Mouse (Mus musculus) MEL (cell line): ENCODE data around the gene Gsk3a. TPM values are rescaled to one million over a fixed set of nuclear protein-coding genes. Genes with fewer than 3 reads are reported as not detected.

Source experiments
- DNase-seq: peaks from one replicate; pipeline ENCODE4 v3.0.0; 2011; ENCODE audit warnings: low read depth, low spot score
- H3K27ac ChIP-seq: 2 replicates; pipeline ENCODE4 v1.5.1; 2012; ENCODE audit warnings: low read depth, mild to moderate bottlenecking, control low read depth, low read length, moderate library complexity; ENCODE audit not compliant: control insufficient read depth
- H3K27me3 ChIP-seq, 2 experiments: fragments of 150-350 bp in 1 of 2; sonication (generic) in 1 of 2; 2 replicates each; pipeline ENCODE4 v1.6.1; 2012; ENCODE audit warnings: low read length in 2 of 2, mild to moderate bottlenecking in 2 of 2, improper control_type of control experiment in 1 of 2, moderate library complexity in 1 of 2; ENCODE audit not compliant: insufficient read depth in 2 of 2, control insufficient read depth in 1 of 2
- H3K36me3 ChIP-seq, 2 experiments: 2 replicates each; pipeline ENCODE4 v1.6.1; 2012 to 2014; ENCODE audit warnings: low read length in 2 of 2, improper control_type of control experiment in 1 of 2, inconsistent platforms in 1 of 2, mild to moderate bottlenecking in 1 of 2; ENCODE audit not compliant: insufficient read depth in 2 of 2, control insufficient read depth in 1 of 2
- H3K4me1 ChIP-seq, 2 experiments: fragments of 150-350 bp in 1 of 2; sonication (generic) in 1 of 2; 2 replicates each; pipeline ENCODE4 v1.6.1; 2012; ENCODE audit warnings: low read length in 2 of 2, improper control_type of control experiment in 1 of 2, mild to moderate bottlenecking in 1 of 2; ENCODE audit not compliant: insufficient read depth in 2 of 2, control insufficient read depth in 1 of 2
- H3K4me3 ChIP-seq, 2 experiments: fragments of 150-350 bp in 1 of 2; sonication (generic) in 1 of 2; 2 replicates each; pipeline ENCODE4 v1.5.1; 2012; ENCODE audit warnings: low read depth in 2 of 2, low read length in 2 of 2, mild to moderate bottlenecking in 2 of 2, moderate library complexity in 2 of 2, control low read depth in 1 of 2, improper control_type of control experiment in 1 of 2; ENCODE audit not compliant: control insufficient read depth in 1 of 2, insufficient read depth in 1 of 2
- H3K79me2 ChIP-seq: 2 replicates; pipeline ENCODE4 v1.6.1; 2012; ENCODE audit warnings: mild to moderate bottlenecking, low read length, moderate library complexity; ENCODE audit not compliant: control insufficient read depth, poor library complexity, insufficient read depth
- H3K9ac ChIP-seq: 2 replicates; pipeline ENCODE4 v1.6.1; 2012; ENCODE audit warnings: low read depth, mild to moderate bottlenecking, control low read depth, low read length, moderate library complexity; ENCODE audit not compliant: control insufficient read depth, poor library complexity, severe bottlenecking
- H3K9me3 ChIP-seq: fragments of 150-350 bp; sonication (generic); replicated peaks from 2 replicates; pipeline ENCODE4 v1.6.1; 2012; ENCODE audit warnings: mild to moderate bottlenecking, low read length, improper control_type of control experiment, moderate library complexity; ENCODE audit not compliant: insufficient read depth
- BHLHE40 ChIP-seq: IDR thresholded peaks from 2 replicates; pipeline ENCODE4 v1.6.1; 2012; ENCODE audit warnings: low read depth, mild to moderate bottlenecking, inconsistent platforms, low read length, improper control_type of control experiment, borderline replicate concordance
- CHD2 ChIP-seq: IDR thresholded peaks from 2 replicates; pipeline ENCODE4 v1.6.1; 2011; ENCODE audit warnings: low read length, improper control_type of control experiment
- CTCF ChIP-seq, 3 experiments: IDR thresholded peaks in 2 of 3; conservative IDR thresholded peaks in 1 of 3; 2 replicates each; pipeline ENCODE4 v1.5.1; 2011 to 2012; ENCODE audit warnings: low read length in 3 of 3, low read depth in 2 of 3, mild to moderate bottlenecking in 2 of 3, improper control_type of control experiment in 1 of 3, inconsistent platforms in 1 of 3, mixed read lengths in 1 of 3, moderate library complexity in 1 of 3; ENCODE audit not compliant: control insufficient read depth in 1 of 3, insufficient read depth in 1 of 3, poor library complexity in 1 of 3, severe bottlenecking in 1 of 3
- ETS1 ChIP-seq: IDR thresholded peaks from 2 replicates; pipeline ENCODE4 v1.6.1; 2012; ENCODE audit warnings: low read depth, mild to moderate bottlenecking, inconsistent platforms, low read length, improper control_type of control experiment, moderate library complexity
- GABPA ChIP-seq: IDR thresholded peaks from 2 replicates; pipeline ENCODE4 v1.6.1; 2012; ENCODE audit warnings: low read depth, mild to moderate bottlenecking, inconsistent platforms, low read length, improper control_type of control experiment, moderate library complexity
- GATA1 ChIP-seq: IDR thresholded peaks from 2 replicates; pipeline ENCODE4 v1.6.1; 2011; ENCODE audit warnings: low read depth, low read length, improper control_type of control experiment
- HCFC1 ChIP-seq: IDR thresholded peaks from 2 replicates; pipeline ENCODE4 v1.6.1; 2012; ENCODE audit warnings: low read depth, mild to moderate bottlenecking, inconsistent platforms, low read length, improper control_type of control experiment, moderate library complexity
- JUND ChIP-seq: IDR thresholded peaks from 2 replicates; pipeline ENCODE4 v1.6.1; 2011; ENCODE audit warnings: low read depth, mild to moderate bottlenecking, improper control_type of control experiment, low read length
- KAT2A ChIP-seq: conservative IDR thresholded peaks from 2 replicates; pipeline ENCODE4 v1.6.1; 2012; ENCODE audit warnings: low read depth, low read length, improper control_type of control experiment, inconsistent platforms
- MAX ChIP-seq: IDR thresholded peaks from 2 replicates; pipeline ENCODE4 v1.6.1; 2011; ENCODE audit warnings: low read length, improper control_type of control experiment
- NELFE ChIP-seq: IDR thresholded peaks from 2 replicates; pipeline ENCODE4 v1.6.1; 2011; ENCODE audit warnings: low read depth, low read length, improper control_type of control experiment
- NRF1 ChIP-seq: IDR thresholded peaks from 2 replicates; pipeline ENCODE4 v1.6.1; 2014; ENCODE audit warnings: low read depth, mild to moderate bottlenecking, inconsistent platforms, low read length, improper control_type of control experiment, moderate library complexity; ENCODE audit not compliant: poor library complexity, insufficient read depth, severe bottlenecking
- POLR2A ChIP-seq, 2 experiments: IDR thresholded peaks; 2 replicates each; pipeline ENCODE4 v1.6.1; 2011 to 2012; ENCODE audit warnings: low read length in 2 of 2, mild to moderate bottlenecking in 2 of 2, control low read depth in 1 of 2, improper control_type of control experiment in 1 of 2, low read depth in 1 of 2, moderate library complexity in 1 of 2; ENCODE audit not compliant: control insufficient read depth in 1 of 2, insufficient read depth in 1 of 2, poor library complexity in 1 of 2
- SMC3 ChIP-seq: IDR thresholded peaks from 2 replicates; pipeline ENCODE4 v1.6.1; 2011; ENCODE audit warnings: low read depth, low read length, improper control_type of control experiment
- TCF12 ChIP-seq: IDR thresholded peaks from 2 replicates; pipeline ENCODE4 v1.6.1; 2014; ENCODE audit warnings: low read depth, mild to moderate bottlenecking, inconsistent platforms, low read length, improper control_type of control experiment, moderate library complexity
- UBTF ChIP-seq: IDR thresholded peaks from 2 replicates; pipeline ENCODE4 v1.6.1; 2012; ENCODE audit warnings: low read depth, mild to moderate bottlenecking, inconsistent platforms, low read length, improper control_type of control experiment, moderate library complexity, borderline replicate concordance; ENCODE audit not compliant: insufficient read depth
- USF1 ChIP-seq: IDR thresholded peaks from 2 replicates; pipeline ENCODE4 v1.6.1; 2014; ENCODE audit warnings: low read depth, mild to moderate bottlenecking, inconsistent platforms, low read length, improper control_type of control experiment, moderate library complexity
- ZC3H11A ChIP-seq: IDR thresholded peaks from 2 replicates; pipeline ENCODE4 v1.6.1; 2012; ENCODE audit warnings: low read depth, mild to moderate bottlenecking, inconsistent platforms, low read length, improper control_type of control experiment
- ZKSCAN1 ChIP-seq: IDR thresholded peaks from 2 replicates; pipeline ENCODE4 v1.6.1; 2012; ENCODE audit warnings: low read depth, mild to moderate bottlenecking, inconsistent platforms, low read length, improper control_type of control experiment, moderate library complexity
- ZNF384 ChIP-seq: IDR thresholded peaks from 2 replicates; pipeline ENCODE4 v1.6.1; 2012; ENCODE audit warnings: low read depth, mild to moderate bottlenecking, inconsistent platforms, low read length, improper control_type of control experiment
- polyA plus RNA-seq, 2 experiments: library from polyadenylated mRNA; stranded (reverse) in 1 of 2; unstranded in 1 of 2; fragments of >175 nt in 1 of 2; fragments of >200 nt in 1 of 2; gene quantifications; 2 replicates each; pipeline versions ENCODE4 v1.2.1 to v1.2.4; 2012; ENCODE audit warnings: low replicate concordance in 2 of 2, low read depth in 1 of 2; ENCODE audit not compliant: insufficient read length in 2 of 2, insufficient read depth in 1 of 2, missing spikeins in 1 of 2
- total RNA-seq: library from RNA; depleted of rRNA; stranded (reverse); fragments of 300-350 nt; gene quantifications from 2 replicates; pipeline ENCODE4 v1.2.3, GENCODE M21; 2012

Gene Gsk3a
- total and polyA plus RNA-seq, 3 experiments = 59.8 to 149 (median 86.6) TPM

DNA sequence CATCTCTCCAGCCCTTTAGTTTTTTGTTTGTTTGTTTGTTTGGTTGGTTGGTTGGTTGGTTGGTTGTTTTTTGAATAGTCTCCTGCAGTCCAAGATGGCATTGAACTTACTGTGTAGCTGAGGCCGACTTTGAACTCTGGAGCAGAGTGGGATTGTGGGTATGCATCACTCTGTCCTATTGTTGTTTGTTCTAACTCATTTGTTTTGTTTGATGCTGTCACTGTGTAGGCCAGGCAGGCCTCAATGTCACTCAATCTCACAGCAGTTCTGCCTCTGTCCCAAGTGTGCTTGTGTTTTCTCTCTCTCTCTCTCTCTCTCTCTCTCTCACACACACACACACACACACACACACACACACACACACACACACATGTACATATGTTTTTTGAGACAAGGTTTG is 24.2 kb upstream of the Gsk3a start:
- Histone ChIP-seq H3K9me3 (no peaks in the 10 kb centered on the region), H3K4me3 (no peak overlapping the region), H3K27ac (no peak overlapping the region), H3K4me1 (peaks cover 6 to 12% of the 10 kb centered on the region in 2 experiments; a peak in 3 of 4 replicates), H3K36me3 (peaks cover 0 to 9% of the 10 kb centered on the region in 2 experiments; a peak in 2 of 4 replicates), H3K9ac (no peak overlapping the region), H3K79me2 (no peaks in the 10 kb centered on the region), H3K27me3 (no peaks in the 10 kb centered on the region)
- DNase-seq = no peak
- TF ChIP-seq ZC3H11A = no peak
- TF ChIP-seq SMC3 = no peak
- TF ChIP-seq CTCF (IDR thresholded peaks at IDR 0.05 in 2 of 3, conservative IDR thresholded peaks at IDR 0.05 in 1 of 3; ENCODE audit: control insufficient read depth in 1 of 3, insufficient read depth in 1 of 3, low read depth in 2 of 3, low read length in 3 of 3, poor library complexity in 1 of 3, severe bottlenecking in 1 of 3) = no peak
- no peak for TF ChIP-seq GABPA
- TF ChIP-seq MAX = no peak
- TF ChIP-seq BHLHE40 = no peak
- no peak for TF ChIP-seq USF1
- TF ChIP-seq NELFE = no peak
- no peak for TF ChIP-seq UBTF
- no peak for TF ChIP-seq POLR2A (IDR thresholded peaks at IDR 0.05; ENCODE audit: control insufficient read depth in 1 of 2, insufficient read depth in 1 of 2, low read depth in 1 of 2, low read length in 2 of 2, poor library complexity in 1 of 2)
- no peak for TF ChIP-seq ZNF384
- TF ChIP-seq GATA1 = no peak
- TF ChIP-seq ZKSCAN1 = no peak
- no peak for TF ChIP-seq JUND
- TF ChIP-seq KAT2A = no peak
- TF ChIP-seq HCFC1 = no peak
- TF ChIP-seq CHD2 = no peak
- TF ChIP-seq NRF1 = no peak
- TF ChIP-seq TCF12 = no peak

DNA sequence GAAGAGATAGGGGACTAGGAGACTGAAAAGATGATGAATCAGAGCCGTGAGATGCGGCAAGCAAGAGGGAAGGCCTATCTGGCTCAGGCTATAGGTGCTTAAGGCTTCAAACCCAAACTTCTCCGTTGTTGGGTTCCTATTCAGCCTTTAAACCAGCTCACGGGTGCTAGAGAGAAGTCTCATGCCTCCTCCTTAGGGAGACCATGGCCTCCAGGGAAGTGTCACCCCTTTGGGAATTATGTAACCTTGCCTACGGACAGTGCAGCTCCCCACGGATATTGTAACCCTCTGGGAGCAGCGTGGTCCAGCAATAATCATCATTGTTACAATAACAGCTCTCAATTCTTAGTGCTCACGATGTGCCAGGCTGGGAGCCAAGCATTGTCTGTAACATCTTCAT is 14.2 kb upstream of the Gsk3a start:
- Histone ChIP-seq H3K27ac (no peak overlapping the region), H3K36me3 (peaks cover 0 to 2% of the 10 kb centered on the region in 2 experiments; a peak in 2 of 4 replicates), H3K9ac (peak overlapping the region; percentile 73), H3K4me1 (peaks cover 0 to 7% of the 10 kb centered on the region in 2 experiments; a peak in 3 of 4 replicates), H3K4me3 (peak overlapping the region; percentile 58 to 99), H3K27me3 (no peaks in the 10 kb centered on the region), H3K79me2 (peaks cover 32% of the 10 kb centered on the region), H3K9me3 (no peaks in the 10 kb centered on the region)
- TF ChIP-seq BHLHE40 (no peak), ETS1 (0 out of 2 replicates have a peak, but pooled peaks have one; percentile 1), ZKSCAN1 (no peak)
- no peak for DNase-seq
